Mouse (Mus musculus) liver, adult (tissue): ENCODE results near the gene Prr19.

Source experiments
- GATA4 ChIP-seq: IDR thresholded peaks from 2 replicates; pipeline ENCODE4 v1.6.1; 2014; ENCODE audit warnings: mild to moderate bottlenecking, low read length; ENCODE audit not compliant: insufficient replicate concordance

Gene Prr19

DNA sequence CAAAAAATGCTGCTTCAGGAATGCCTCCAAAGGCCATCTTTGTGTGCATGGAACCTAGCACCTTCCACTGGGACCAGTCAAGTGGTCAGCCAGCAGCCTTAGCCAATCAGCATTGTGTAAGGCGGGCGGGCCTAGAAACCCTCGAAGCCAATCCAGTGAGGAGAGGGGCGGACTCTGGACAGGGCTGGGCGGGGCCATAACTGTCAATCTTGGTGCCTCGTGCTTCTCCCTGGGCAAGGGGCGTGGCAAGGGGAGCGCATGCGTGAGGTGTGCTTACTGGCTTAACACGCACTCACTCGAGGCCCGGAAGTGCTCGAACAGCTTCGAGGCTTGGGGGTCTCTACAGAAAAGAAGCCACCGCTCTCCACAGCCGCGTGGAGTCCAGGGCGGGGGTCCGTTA, at the start of gene Prr19:
Gene Prr19 (plus strand): TSS at position 349 of the 400 bp plus-strand sequence.
- TF ChIP-seq GATA4: no peak

DNA sequence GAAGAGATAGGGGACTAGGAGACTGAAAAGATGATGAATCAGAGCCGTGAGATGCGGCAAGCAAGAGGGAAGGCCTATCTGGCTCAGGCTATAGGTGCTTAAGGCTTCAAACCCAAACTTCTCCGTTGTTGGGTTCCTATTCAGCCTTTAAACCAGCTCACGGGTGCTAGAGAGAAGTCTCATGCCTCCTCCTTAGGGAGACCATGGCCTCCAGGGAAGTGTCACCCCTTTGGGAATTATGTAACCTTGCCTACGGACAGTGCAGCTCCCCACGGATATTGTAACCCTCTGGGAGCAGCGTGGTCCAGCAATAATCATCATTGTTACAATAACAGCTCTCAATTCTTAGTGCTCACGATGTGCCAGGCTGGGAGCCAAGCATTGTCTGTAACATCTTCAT, 49.4 kb upstream of the Prr19 start:
- no peak for TF ChIP-seq GATA4

DNA sequence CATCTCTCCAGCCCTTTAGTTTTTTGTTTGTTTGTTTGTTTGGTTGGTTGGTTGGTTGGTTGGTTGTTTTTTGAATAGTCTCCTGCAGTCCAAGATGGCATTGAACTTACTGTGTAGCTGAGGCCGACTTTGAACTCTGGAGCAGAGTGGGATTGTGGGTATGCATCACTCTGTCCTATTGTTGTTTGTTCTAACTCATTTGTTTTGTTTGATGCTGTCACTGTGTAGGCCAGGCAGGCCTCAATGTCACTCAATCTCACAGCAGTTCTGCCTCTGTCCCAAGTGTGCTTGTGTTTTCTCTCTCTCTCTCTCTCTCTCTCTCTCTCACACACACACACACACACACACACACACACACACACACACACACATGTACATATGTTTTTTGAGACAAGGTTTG, 39.3 kb upstream of the Prr19 start:
- TF ChIP-seq GATA4: no peak

DNA sequence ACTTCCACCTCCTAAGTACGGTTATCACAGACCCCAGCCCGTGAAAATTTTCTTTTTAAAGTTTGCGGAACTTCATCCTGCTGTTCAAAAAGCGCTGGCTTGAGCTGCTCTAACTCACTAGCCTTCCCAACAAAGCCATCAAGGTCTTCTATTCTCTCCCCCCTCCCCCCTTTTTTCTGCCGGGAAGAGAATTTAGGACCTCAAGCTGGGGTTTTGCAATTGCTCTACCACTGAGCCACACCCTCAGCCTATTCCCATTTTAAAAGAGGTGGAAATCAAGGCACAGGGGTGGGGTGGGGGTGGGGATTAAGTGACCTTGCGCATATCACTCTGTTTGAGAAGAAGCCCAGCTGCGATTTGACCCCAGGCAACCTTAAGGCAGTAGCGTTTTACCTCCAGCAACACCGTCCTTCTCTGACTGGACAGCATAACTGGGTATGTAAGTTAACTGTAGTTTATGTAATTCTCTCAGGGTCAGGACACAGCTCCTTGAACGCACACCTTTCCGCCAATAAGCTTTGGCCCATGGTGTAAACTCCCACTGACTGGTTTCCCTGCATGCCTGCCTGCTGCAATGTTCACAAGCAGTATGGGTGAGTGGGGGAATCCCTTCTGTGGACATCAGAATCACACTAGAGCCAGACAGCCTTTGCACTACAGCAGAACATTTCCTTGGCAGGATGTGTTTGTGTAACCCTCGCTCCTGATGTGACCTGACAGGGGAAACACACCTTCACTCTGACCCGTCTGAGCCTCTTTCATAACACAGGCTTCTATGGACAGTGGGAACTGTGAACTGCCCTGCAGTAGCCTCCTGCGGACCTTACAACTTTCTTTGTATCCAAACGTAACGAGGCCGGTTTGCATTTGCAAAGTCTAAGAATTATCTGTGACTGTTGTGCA, 37.0 kb upstream of the Prr19 start:
- no peak for TF ChIP-seq GATA4

DNA sequence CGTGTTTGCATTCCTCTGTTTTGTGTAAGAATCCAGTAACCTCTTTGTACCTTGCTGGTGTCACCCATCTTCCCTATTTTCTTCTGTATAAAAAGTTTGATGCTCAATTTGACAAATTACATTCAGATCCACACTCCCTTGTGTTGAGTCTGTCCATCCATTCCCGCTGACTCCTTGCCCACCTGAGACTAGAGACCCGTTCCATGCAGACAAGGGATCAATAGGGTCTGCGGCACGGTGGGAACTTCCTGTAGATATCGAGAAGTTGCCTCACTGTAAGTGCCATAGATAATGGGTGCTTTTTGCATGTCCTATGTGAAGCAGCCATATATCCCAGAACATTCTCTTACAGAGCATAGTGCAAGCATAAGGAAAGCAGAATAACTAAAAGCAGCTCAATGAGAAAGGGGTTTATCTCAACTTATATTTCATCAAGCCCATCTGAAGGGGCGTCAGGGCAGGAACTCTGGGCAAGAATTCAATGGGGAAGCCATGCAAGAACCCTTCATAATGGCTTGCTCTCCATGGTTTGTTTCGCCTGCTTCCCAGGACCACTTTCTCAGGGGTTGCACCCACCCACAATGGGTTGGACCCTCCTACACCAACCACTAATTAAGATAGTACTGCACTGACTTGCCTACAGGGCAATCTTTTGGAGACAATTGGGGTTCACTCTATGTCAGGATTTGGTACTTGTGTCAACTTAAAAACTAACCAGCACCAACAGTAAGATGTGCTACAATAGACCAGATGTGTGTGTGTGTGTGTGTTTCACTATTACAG, 34.8 kb upstream of the Prr19 start:
- TF ChIP-seq GATA4: no peak

DNA sequence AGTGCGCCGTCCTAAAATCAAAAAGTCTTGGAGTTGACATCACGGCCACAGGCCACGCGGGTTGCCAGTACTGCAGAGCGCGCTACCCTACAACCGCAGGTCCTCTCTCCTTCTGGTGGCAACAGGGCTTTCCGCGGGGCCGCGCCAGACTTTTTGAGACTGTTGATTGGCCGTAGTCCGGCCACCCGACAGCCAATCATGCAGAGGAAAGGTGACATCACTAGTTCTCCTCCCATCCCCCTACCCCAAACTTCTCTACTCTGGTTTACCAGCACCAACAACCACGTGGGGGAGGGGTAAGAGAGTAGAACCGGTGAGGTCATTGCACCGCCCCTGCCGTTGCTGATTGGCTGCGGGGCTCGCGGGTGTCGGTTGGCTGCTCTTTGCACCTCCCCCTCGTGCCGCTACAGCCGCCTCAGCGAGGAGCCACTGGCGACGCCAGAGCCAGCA, 33.9 kb upstream of the Prr19 start, which contains the start of gene Cic:
Gene Cic (plus strand): TSS at position 404 of the 450 bp plus-strand sequence.
- TF ChIP-seq GATA4: no peak

DNA sequence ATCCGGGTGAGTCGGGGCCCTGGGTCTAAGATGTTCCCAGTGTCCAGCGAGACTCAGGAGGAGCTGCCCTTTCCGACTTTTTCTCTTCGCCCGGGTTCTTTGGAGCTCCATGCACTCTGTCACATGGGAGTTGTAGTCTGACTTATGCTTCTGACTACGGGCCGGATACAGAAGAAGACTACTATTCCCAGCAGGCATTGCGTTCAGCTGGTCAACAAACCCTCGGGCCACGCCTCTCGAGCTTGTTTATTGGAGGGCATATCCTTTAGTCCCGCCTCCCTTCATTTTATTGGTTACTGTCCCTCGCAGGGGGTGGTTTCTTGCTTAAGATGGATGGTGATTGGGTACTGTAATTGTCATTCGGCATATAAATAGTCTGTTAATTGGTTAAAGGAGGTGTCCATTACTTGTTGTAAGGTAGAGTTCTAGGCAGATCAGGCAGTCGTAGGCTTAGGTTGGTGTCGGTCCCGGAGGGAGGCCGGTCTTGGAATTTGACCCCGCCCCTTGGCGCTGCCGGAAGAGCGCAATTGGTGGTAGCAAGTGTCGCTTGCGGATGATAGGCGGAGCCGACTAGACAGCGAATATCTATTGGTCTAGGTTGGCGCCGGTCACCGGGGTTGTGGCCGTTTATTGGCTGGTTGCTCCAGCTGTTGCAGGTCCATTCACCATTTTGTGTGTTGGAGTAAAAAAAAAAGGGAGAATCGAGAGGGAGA, 33.3 kb upstream of the Prr19 start:
- no peak; the same call in 1 of the 2 replicates for TF ChIP-seq GATA4

DNA sequence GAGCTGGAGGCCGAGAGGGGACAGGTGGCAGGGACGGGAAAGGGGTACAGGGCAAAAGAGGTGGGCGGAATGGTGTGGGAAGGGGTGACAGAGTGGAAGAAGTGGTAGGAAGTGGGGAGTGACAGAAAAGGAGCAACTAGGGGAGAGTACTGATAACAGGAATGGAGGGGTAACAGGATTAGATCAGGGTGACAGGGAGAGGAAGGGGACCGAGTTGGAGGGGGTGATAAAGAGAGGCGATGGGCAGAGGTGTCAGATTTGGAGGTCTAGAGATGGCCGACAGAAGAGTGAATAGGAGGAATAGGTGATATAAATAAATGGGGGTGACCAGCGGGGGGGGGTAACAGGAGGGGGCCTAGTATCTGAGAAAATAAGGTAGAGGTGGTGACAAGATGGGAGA, 32.6 kb upstream of the Prr19 start:
- no peak for TF ChIP-seq GATA4

DNA sequence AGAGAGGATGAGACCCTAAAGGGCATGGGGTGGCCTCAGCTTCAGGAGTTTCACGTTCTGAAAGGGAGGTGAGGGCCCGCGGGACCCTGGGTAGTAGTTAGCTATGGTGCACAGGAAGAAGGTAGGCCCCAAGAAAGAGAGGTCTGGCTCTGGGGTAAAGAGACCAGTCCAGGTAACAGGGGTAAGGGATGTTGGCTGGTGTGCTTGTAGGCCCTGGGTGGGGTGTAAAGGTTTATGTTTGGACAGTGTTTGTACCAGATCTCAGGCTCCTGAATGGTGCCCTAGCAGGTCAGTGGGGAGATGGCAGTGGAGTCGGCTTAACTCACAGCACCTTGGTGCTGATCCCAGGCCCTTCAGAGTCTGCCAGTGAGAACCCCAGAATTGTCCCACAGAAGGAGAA, 32.2 kb upstream of the Prr19 start:
- TF ChIP-seq GATA4: no peak

DNA sequence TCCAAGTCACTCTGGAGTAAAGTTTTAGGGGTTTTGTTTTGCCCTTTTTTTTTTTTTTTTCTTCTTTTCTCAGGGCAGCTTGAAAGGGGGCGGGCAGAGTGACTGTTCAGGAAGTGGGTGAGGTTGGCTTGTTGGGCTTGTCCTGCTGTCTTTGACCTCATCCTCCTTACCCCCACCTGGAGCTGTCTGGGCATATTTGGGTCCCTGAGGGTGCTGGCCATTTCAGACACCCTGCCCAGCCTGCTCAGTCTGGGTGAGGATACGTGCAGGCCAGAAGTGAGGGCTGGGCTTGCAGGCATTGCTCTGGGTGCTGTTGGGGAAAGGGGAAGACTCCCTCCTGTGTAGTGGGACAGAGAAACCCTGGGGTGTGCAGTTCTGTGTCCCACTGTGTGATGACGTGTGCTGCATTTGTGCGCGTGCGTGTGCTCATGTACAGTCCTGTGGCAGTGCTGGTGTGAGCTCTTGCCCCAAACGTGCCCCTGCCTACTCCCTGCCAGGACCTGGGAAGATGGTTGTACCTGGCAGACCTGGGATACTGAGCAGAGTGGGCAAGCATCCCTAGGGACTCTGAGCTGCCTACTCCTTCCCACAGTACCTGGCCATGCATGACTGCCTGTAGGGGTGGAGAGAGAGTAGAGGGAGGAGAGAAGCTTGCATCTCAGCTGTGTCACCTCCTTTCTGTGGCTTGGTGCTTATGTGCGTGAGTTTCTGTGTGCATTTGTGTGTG, 31.5 kb upstream of the Prr19 start:
- no peak for TF ChIP-seq GATA4

DNA sequence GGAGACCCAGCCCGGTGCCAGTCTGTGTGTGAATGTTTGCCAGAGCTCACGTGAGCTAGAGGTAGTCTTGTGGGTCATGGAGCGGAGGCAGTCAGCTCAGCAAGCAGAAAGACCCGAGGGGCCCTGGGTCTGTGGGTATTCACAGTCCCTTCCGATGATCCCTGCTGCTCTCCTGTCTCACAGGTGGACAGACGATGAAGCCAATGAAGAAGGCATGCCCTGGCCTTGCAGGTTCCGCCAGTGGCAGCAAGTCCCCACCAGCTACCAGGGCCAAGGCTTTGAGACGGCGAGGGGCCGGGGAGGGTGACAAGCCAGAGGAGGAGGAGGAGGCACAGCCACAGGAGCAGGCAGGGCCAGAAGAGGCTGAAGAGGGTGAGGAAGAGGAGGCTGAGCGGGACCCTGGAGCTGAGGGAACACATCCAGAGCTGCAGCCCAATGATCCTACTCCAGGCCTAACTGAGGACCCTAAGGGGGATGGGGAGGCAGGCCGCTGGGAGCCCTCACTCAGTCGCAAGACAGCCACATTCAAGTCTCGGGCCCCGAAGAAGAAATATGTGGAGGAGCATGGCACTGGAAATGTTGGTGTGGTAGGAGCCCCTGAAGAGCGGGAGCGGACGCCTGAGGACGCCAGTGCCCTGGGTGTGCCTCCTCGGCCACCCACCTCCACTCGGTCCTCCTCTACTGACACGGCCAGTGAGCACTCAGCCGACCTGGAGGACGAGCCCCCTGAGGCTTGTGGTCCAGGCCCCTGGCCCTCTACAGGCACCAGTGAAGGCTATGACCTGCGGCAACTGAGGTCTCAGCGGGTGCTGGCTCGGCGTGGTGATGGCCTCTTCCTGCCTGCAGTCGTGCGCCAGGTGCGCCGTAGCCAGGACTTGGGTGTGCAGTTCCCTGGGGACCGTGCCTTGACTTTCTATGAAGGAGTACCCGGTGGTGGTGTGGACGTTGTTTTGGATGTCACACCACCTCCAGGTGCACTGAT, 30.3 kb upstream of the Prr19 start:
- TF ChIP-seq GATA4: no peak

DNA sequence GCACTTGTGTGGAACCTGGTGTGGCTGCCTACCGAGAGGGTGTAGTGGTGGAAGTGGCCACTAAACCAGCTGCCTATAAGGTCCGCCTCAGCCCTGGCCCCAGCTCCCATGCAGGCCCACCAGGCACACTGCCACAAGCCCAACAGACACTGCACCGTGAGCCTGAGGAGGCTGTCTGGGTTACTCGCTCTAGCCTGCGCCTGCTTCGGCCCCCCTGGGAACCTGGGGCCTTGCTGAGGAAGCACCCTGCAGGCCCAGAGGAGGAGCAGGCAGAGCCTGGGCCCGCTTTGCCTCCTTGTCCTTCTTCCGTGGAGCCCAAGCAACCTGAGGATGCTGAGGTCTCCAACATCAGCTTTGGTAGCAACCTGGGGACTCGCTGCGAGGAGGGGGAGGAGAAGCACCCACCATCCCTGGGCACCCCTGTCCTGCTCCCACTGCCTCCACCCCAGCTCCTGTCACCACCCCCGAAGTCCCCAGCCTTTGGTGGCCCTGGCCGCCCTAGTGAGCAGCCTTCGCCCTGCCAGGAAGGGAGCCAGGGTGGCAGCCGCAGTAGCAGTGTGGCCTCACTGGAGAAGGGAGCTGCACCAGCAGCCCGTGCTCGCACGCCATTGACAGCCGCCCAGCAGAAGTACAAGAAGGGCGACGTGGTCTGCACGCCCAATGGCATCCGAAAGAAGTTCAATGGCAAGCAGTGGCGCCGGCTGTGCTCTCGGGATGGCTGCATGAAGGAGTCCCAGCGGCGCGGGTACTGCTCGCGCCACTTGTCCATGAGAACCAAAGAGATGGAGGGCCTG, 29.4 kb upstream of the Prr19 start:
- TF ChIP-seq GATA4: no peak

DNA sequence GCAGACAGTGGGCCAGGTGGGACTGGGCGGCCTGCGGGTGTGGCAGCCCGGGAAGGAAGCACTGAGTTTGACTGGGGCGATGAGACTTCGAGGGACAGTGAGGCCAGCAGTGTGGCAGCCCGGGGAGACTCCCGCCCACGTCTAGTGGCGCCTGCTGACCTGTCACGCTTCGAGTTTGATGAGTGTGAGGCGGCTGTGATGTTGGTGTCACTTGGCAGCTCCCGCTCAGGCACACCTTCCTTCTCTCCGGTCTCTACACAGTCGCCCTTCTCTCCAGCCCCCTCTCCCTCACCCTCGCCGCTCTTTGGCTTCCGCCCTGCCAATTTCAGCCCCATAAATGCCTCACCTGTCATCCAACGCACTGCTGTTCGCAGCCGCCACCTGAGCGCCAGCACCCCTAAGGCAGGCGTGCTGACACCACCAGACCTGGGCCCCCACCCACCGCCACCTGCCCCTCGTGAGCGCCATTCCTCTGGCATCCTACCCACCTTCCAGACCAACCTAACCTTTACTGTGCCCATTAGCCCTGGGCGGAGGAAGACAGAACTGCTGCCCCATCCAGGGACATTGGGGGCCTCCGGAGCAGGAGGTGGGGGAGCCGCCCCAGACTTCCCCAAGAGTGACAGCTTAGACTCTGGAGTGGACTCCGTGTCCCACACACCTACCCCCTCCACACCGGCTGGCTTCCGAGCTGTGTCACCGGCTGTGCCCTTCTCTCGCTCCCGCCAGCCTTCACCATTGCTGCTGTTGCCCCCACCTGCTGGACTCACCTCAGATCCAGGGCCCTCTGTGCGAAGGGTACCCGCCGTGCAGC, 28.6 kb upstream of the Prr19 start:
- TF ChIP-seq GATA4: no peak
